Mouse (Mus musculus) stomach, embryonic 15.5 days (tissue): ENCODE measurements around the gene Entpd8. TPM values are rescaled to one million over a fixed set of nuclear protein-coding genes. Genes with fewer than 3 reads are reported as not detected.

Experiments used
- ATAC-seq: fragments of 200-750 bp; cut with Nextera tagmentation; 2 replicates; pipeline ENCODE4 v1.8.0; 2017; ENCODE audit warnings: low read depth, moderate number of reproducible peaks, moderate TSS enrichment; ENCODE audit not compliant: insufficient read depth, low FRiP score
- H3K27ac ChIP-seq: fragments of 300-500 bp; sonication (generic); 2 replicates; pipeline ENCODE4 v1.5.1; 2015; ENCODE audit warnings: mild to moderate bottlenecking, inconsistent platforms
- H3K27me3 ChIP-seq: fragments of 300-500 bp; sonication (generic); replicated peaks from 2 replicates; pipeline ENCODE4 v1.6.1; 2015; ENCODE audit warnings: inconsistent platforms
- H3K36me3 ChIP-seq: fragments of 300-500 bp; sonication (generic); 2 replicates; pipeline ENCODE4 v1.6.1; 2015; ENCODE audit warnings: inconsistent platforms
- H3K4me1 ChIP-seq: fragments of 300-500 bp; sonication (generic); 2 replicates; pipeline ENCODE4 v1.6.1; 2015; ENCODE audit warnings: inconsistent platforms
- H3K4me2 ChIP-seq: fragments of 300-500 bp; sonication (generic); 2 replicates; pipeline ENCODE4 v1.6.1; 2015; ENCODE audit warnings: mild to moderate bottlenecking, inconsistent platforms
- H3K4me3 ChIP-seq: fragments of 300-500 bp; sonication (generic); replicated peaks from 2 replicates; pipeline ENCODE4 v1.5.1; 2015; ENCODE audit warnings: inconsistent platforms
- H3K9ac ChIP-seq: fragments of 300-500 bp; sonication (generic); 2 replicates; pipeline ENCODE4 v1.6.1; 2015; ENCODE audit warnings: inconsistent platforms
- H3K9me3 ChIP-seq: fragments of 300-500 bp; sonication (generic); 2 replicates; pipeline ENCODE4 v1.6.1; 2016; ENCODE audit warnings: inconsistent platforms
- WGBS: fragments of 180-500 bp; shearing (Covaris S2); methylation state at CpG from one replicate; pipeline ENCODE4 v1.1.7; 2015; 5-methylcytosine and 5-hydroxymethylcytosine counted together
- polyA plus RNA-seq: library from polyadenylated mRNA; unstranded; fragments of >200 nt; fragmentation: Nextera tagmentation; extraction: Ambion mirVana; gene quantifications from 2 replicates; pipeline ENCODE4 v1.2.1, GENCODE M21; 2015

The Entpd8 gene
- polyA plus RNA-seq, result 2.5 and 2.8 TPM in 2 replicates

GRCm38 (mm10) chr2:25080076-25080475 is at the start of gene Entpd8:
Entpd8 (plus strand) TSS chr2:25080304.
- H3K4me2 ChIP-seq, result no peak within 1 kb of the TSS
- 0 out of 2 replicates have a peak, but pooled peaks cover 4% of the 10 kb centered on the region for H3K4me1 ChIP-seq
- 50% methylated on average over 5 of the region's 5 CpGs for WGBS
- ATAC-seq, result peak; percentile 35; the same call in 1 of the 2 replicates
- no peak within 1 kb of the TSS for H3K4me3 ChIP-seq
- H3K27ac ChIP-seq, result peak within 1 kb of the TSS; percentile 46; the same call in 1 of the 2 replicates
- no peaks in the 10 kb centered on the region for H3K9me3 ChIP-seq
- no peak within 1 kb of the TSS for H3K9ac ChIP-seq
- no peaks in the 10 kb centered on the region for H3K36me3 ChIP-seq
- H3K27me3 ChIP-seq, result no peaks in the 10 kb centered on the region

GRCm38 (mm10) chr2:25034994-25035393 is 45.1 kb upstream of the Entpd8 start:
- H3K27ac ChIP-seq, result no peak overlapping the region
- H3K4me2 ChIP-seq, result no peak overlapping the region
- no peaks in the 10 kb centered on the region for H3K4me1 ChIP-seq
- no peaks in the 10 kb centered on the region for H3K9me3 ChIP-seq
- 96% methylated on average over 4 of the region's 4 CpGs for WGBS
- no peak overlapping the region for H3K9ac ChIP-seq
- H3K4me3 ChIP-seq, result no peak overlapping the region
- no peak for ATAC-seq
- H3K36me3 ChIP-seq, result no peaks in the 10 kb centered on the region
- no peaks in the 10 kb centered on the region for H3K27me3 ChIP-seq

GRCm38 (mm10) chr2:25040089-25040488 is 40.0 kb upstream of the Entpd8 start:
- Histone ChIP-seq H3K36me3 (no peaks in the 10 kb centered on the region), H3K9me3 (no peaks in the 10 kb centered on the region), H3K27ac (no peak overlapping the region), H3K4me1 (no peaks in the 10 kb centered on the region), H3K27me3 (no peaks in the 10 kb centered on the region), H3K4me2 (no peak overlapping the region), H3K9ac (no peak overlapping the region), H3K4me3 (no peak overlapping the region)
- no peak for ATAC-seq
- WGBS, result 69% methylated on average over 5 of the region's 5 CpGs

GRCm38 (mm10) chr2:25050921-25051320 is 29.2 kb upstream of the Entpd8 start:
- ATAC-seq, result no peak
- peaks cover 11% of the 10 kb centered on the region for H3K4me1 ChIP-seq
- no peak overlapping the region for H3K4me3 ChIP-seq

GRCm38 (mm10) chr2:25051450-25051849 is 28.7 kb upstream of the Entpd8 start:
- Histone ChIP-seq H3K27me3 (no peaks in the 10 kb centered on the region), H3K9me3 (no peaks in the 10 kb centered on the region), H3K36me3 (no peaks in the 10 kb centered on the region), H3K4me1 (peaks cover 11% of the 10 kb centered on the region), H3K9ac (no peak overlapping the region), H3K4me2 (no peak overlapping the region), H3K4me3 (no peak overlapping the region), H3K27ac (no peak overlapping the region)
- no peak for ATAC-seq
- WGBS, result 86% methylated on average over 8 of the region's 8 CpGs

More at GRCm38 (mm10) chr2:25050921-25051320, 29.2 kb upstream of the Entpd8 start:
- Histone ChIP-seq H3K27ac (no peak overlapping the region), H3K4me2 (no peak overlapping the region), H3K36me3 (no peaks in the 10 kb centered on the region), H3K27me3 (no peaks in the 10 kb centered on the region), H3K9me3 (no peaks in the 10 kb centered on the region), H3K9ac (no peak overlapping the region)
- WGBS, result 86% methylated on average over 7 of the region's 7 CpGs

GRCm38 (mm10) chr2:25053101-25053500 is 27.0 kb upstream of the Entpd8 start:
- no peak overlapping the region for H3K27ac ChIP-seq
- ATAC-seq, result no peak
- no peak overlapping the region for H3K4me2 ChIP-seq
- peaks cover 13% of the 10 kb centered on the region for H3K36me3 ChIP-seq
- H3K27me3 ChIP-seq, result no peaks in the 10 kb centered on the region
- H3K4me3 ChIP-seq, result no peak overlapping the region
- WGBS, result 87% methylated on average over 6 of the region's 6 CpGs
- H3K9me3 ChIP-seq, result no peaks in the 10 kb centered on the region
- no peak overlapping the region for H3K9ac ChIP-seq
- H3K4me1 ChIP-seq, result peaks cover 11% of the 10 kb centered on the region

- H3K4me2 ChIP-seq, result peak within 1 kb of the TSS; percentile 63
- H3K4me1 ChIP-seq, result peaks cover 11% of the 10 kb centered on the region
- no peaks in the 10 kb centered on the region for H3K9me3 ChIP-seq
- no peak within 1 kb of the TSS for H3K27ac ChIP-seq
- peak within 1 kb of the TSS; percentile 50 for H3K9ac ChIP-seq
- no peaks in the 10 kb centered on the region for H3K27me3 ChIP-seq
- peak; percentile 89 for ATAC-seq
- H3K36me3 ChIP-seq, result peaks cover 13% of the 10 kb centered on the region
- WGBS, result 4% methylated on average over 47 of the region's 47 CpGs
- H3K4me3 ChIP-seq, result peak within 1 kb of the TSS; percentile 76
Measured at GRCm38 (mm10) chr2:25054221-25055067, 25.7 kb upstream of the Entpd8 start, which contains the start of gene Nsmf. Nsmf (plus strand) TSS chr2:25054355.

- no peak overlapping the region for H3K27ac ChIP-seq
- ATAC-seq, result no peak
- H3K4me1 ChIP-seq, result peaks cover 11% of the 10 kb centered on the region
- H3K9me3 ChIP-seq, result no peaks in the 10 kb centered on the region
- 64% methylated on average over 2 of the region's 2 CpGs for WGBS
- peak overlapping the region; percentile 76 for H3K4me3 ChIP-seq
- no peaks in the 10 kb centered on the region for H3K27me3 ChIP-seq
- peaks cover 16% of the 10 kb centered on the region for H3K36me3 ChIP-seq
- peak overlapping the region; percentile 63 for H3K4me2 ChIP-seq
- peak overlapping the region; percentile 50; the same call in 1 of the 2 replicates for H3K9ac ChIP-seq
Measured at GRCm38 (mm10) chr2:25055068-25055405, 25.1 kb upstream of the Entpd8 start.

- Histone ChIP-seq H3K4me1 (peaks cover 11% of the 10 kb centered on the region), H3K4me3 (peak overlapping the region; percentile 76), H3K27me3 (no peaks in the 10 kb centered on the region), H3K9me3 (no peaks in the 10 kb centered on the region), H3K36me3 (peaks cover 19% of the 10 kb centered on the region), H3K4me2 (peak overlapping the region; percentile 63), H3K27ac (no peak overlapping the region), H3K9ac (peak overlapping the region; percentile 50; the same call in 1 of the 2 replicates)
- no peak for ATAC-seq
- 87% methylated on average over 21 of the region's 21 CpGs for WGBS
Measured at GRCm38 (mm10) chr2:25055409-25056155, 24.5 kb upstream of the Entpd8 start.

- no peak overlapping the region for H3K4me2 ChIP-seq
- no peak overlapping the region for H3K27ac ChIP-seq
- H3K4me3 ChIP-seq, result no peak overlapping the region
- peaks cover 26% of the 10 kb centered on the region for H3K36me3 ChIP-seq
- 91% methylated on average over 7 of the region's 7 CpGs for WGBS
- no peak for ATAC-seq
- H3K9ac ChIP-seq, result no peak overlapping the region
- H3K4me1 ChIP-seq, result peaks cover 11% of the 10 kb centered on the region
- H3K9me3 ChIP-seq, result no peaks in the 10 kb centered on the region
- H3K27me3 ChIP-seq, result no peaks in the 10 kb centered on the region
Measured at GRCm38 (mm10) chr2:25058926-25059325, 21.2 kb upstream of the Entpd8 start.

GRCm38 (mm10) chr2:25063523-25063922 is 16.6 kb upstream of the Entpd8 start:
- peaks cover 14% of the 10 kb centered on the region; the same call in 1 of the 2 replicates for H3K36me3 ChIP-seq
- WGBS, result 87% methylated on average over 5 of the region's 5 CpGs
- no peaks in the 10 kb centered on the region for H3K9me3 ChIP-seq
- H3K27me3 ChIP-seq, result no peaks in the 10 kb centered on the region
- no peaks in the 10 kb centered on the region for H3K4me1 ChIP-seq
- no peak overlapping the region for H3K4me3 ChIP-seq
- H3K27ac ChIP-seq, result no peak overlapping the region
- no peak overlapping the region for H3K4me2 ChIP-seq
- H3K9ac ChIP-seq, result no peak overlapping the region
- ATAC-seq, result no peak

GRCm38 (mm10) chr2:25064285-25064684 is 15.8 kb upstream of the Entpd8 start:
- H3K4me3 ChIP-seq, result no peak overlapping the region
- no peak for ATAC-seq
- WGBS, result 85% methylated on average over 1 of the region's 1 CpGs
- no peaks in the 10 kb centered on the region for H3K27me3 ChIP-seq
- H3K9ac ChIP-seq, result no peak overlapping the region
- no peak overlapping the region for H3K4me2 ChIP-seq
- peaks cover 14% of the 10 kb centered on the region; the same call in 1 of the 2 replicates for H3K36me3 ChIP-seq
- no peaks in the 10 kb centered on the region for H3K9me3 ChIP-seq
- no peak overlapping the region for H3K27ac ChIP-seq
- no peaks in the 10 kb centered on the region for H3K4me1 ChIP-seq
